Mouse (Mus musculus) stomach, embryonic 16.5 days (tissue): ENCODE data around the gene Ccdc51. TPM values are rescaled to one million over a fixed set of nuclear protein-coding genes. Genes with fewer than 3 reads are reported as not detected.
"Not testable (repeated sequence)": the region's sequence is repeated elsewhere in the genome, so short reads cannot be mapped to it uniquely, and the experiment has no call there.

Experiments used
- ATAC-seq: fragments of 200-750 bp; cut with Nextera tagmentation; 2 replicates; pipeline ENCODE4 v1.8.0; 2017; ENCODE audit warnings: moderate number of reproducible peaks, moderate TSS enrichment; ENCODE audit not compliant: insufficient read depth, low FRiP score
- H3K27ac ChIP-seq: fragments of 300-500 bp; sonication (generic); 2 replicates; pipeline ENCODE4 v1.5.1; 2014; ENCODE audit warnings: low read length
- H3K27me3 ChIP-seq: fragments of 300-500 bp; sonication (generic); 2 replicates; pipeline ENCODE4 v1.6.1; 2014; ENCODE audit warnings: low read length, control low read depth, mixed read lengths; ENCODE audit not compliant: control insufficient read depth, insufficient read depth
- H3K36me3 ChIP-seq: fragments of 300-500 bp; sonication (generic); 2 replicates; pipeline ENCODE4 v1.6.1; 2014; ENCODE audit warnings: low read length; ENCODE audit not compliant: control insufficient read depth, insufficient read depth
- H3K4me1 ChIP-seq: fragments of 300-500 bp; sonication (generic); 2 replicates; pipeline ENCODE4 v1.6.1; 2014; ENCODE audit warnings: low read length, control low read depth, mixed read lengths; ENCODE audit not compliant: control insufficient read depth, insufficient read depth
- H3K4me2 ChIP-seq: fragments of 300-500 bp; sonication (generic); 2 replicates; pipeline ENCODE4 v1.6.1; 2014; ENCODE audit warnings: low read depth, low read length, mixed read lengths
- H3K4me3 ChIP-seq: fragments of 300-500 bp; sonication (generic); replicated peaks from 2 replicates; pipeline ENCODE4 v1.5.1; 2014; ENCODE audit warnings: mild to moderate bottlenecking, low read length
- H3K9ac ChIP-seq: fragments of 300-500 bp; sonication (generic); 2 replicates; pipeline ENCODE4 v1.6.1; 2014; ENCODE audit warnings: low read length
- H3K9me3 ChIP-seq: fragments of 300-500 bp; sonication (generic); replicated peaks from 2 replicates; pipeline ENCODE4 v1.6.1; 2016; ENCODE audit warnings: low read length, control low read depth; ENCODE audit not compliant: control insufficient read depth
- WGBS: fragments of 180-500 bp; shearing (Covaris S2); extraction: QIAGEN DNeasy Blood & Tissue Kit; methylation state at CpG from one replicate; pipeline ENCODE4 v1.1.7; 2014; 5-methylcytosine and 5-hydroxymethylcytosine counted together
- polyA plus RNA-seq: library from polyadenylated mRNA; unstranded; fragments of >200 nt; fragmentation: Nextera tagmentation; extraction: Ambion mirVana; gene quantifications from 2 replicates; pipeline ENCODE4 v1.2.1, GENCODE M21; 2015

The Ccdc51 gene
- polyA plus RNA-seq, 1 experiment from 2014 or later, result 15.8 TPM

GRCm38 (mm10) chr9:109130076-109130475 lies 47.8 kb downstream of the Ccdc51 start:
- Histone ChIP-seq H3K4me3 (no peak overlapping the region), H3K9ac (no peak overlapping the region), H3K9me3 (no peaks in the 10 kb centered on the region), H3K4me2 (no peak overlapping the region), H3K27ac (no peak overlapping the region), H3K4me1 (no peaks in the 10 kb centered on the region), H3K36me3 (no peaks in the 10 kb centered on the region), H3K27me3 (no peaks in the 10 kb centered on the region)
- ATAC-seq, result no peak
- 88% methylated on average over 5 of the region's 5 CpGs for WGBS

GRCm38 (mm10) chr9:109140414-109140813 lies 58.1 kb downstream of the Ccdc51 start:
- not testable (repeated sequence) for H3K9ac ChIP-seq, H3K27ac ChIP-seq, H3K4me1 ChIP-seq, ATAC-seq, H3K4me3 ChIP-seq, H3K4me2 ChIP-seq, H3K36me3 ChIP-seq, H3K9me3 ChIP-seq, H3K27me3 ChIP-seq
- 67% methylated on average over 4 of the region's 4 CpGs for WGBS

Other genes with a start within 250 kb of the Ccdc51 start
- 15.5 and 16.1 TPM in 2 replicates for gene Slc26a6, start 229.2 kb upstream of the Ccdc51 start, polyA plus RNA-seq
- gene Tmem89, start 167.9 kb upstream of the Ccdc51 start, polyA plus RNA-seq, result 0.27 TPM in 1 of 2 replicates, not detected in the other
- 482 and 516 TPM in 2 replicates for gene Uqcrc1, start 145.9 kb upstream of the Ccdc51 start, polyA plus RNA-seq
- gene Col7a1, start 128.9 kb upstream of the Ccdc51 start, polyA plus RNA-seq, result 6.0 and 8.5 TPM in 2 replicates
- gene Ucn2, start 96.5 kb upstream of the Ccdc51 start, polyA plus RNA-seq, result 0.31 and 0.40 TPM in 2 replicates
- 10.2 and 11.2 TPM in 2 replicates for gene Pfkfb4, start 90.7 kb upstream of the Ccdc51 start, polyA plus RNA-seq
- gene Shisa5, start 43.9 kb upstream of the Ccdc51 start, polyA plus RNA-seq, result 132 and 161 TPM in 2 replicates
- gene Trex1, start 22.8 kb upstream of the Ccdc51 start, polyA plus RNA-seq, result 13.7 and 15.7 TPM in 2 replicates
- 23.1 and 23.4 TPM in 2 replicates for gene Atrip, start 8.4 kb upstream of the Ccdc51 start, polyA plus RNA-seq
- gene Tma7, start 94 bp downstream of the Ccdc51 start, polyA plus RNA-seq, result 495 and 585 TPM in 2 replicates
- 15.4 and 15.6 TPM in 2 replicates for gene Plxnb1, start 12.9 kb downstream of the Ccdc51 start, polyA plus RNA-seq
- gene Fbxw21, start 79.5 kb downstream of the Ccdc51 start, polyA plus RNA-seq, result not detected in 2 replicates
- gene Fbxw13, start 113.5 kb downstream of the Ccdc51 start, polyA plus RNA-seq, result 0.17 TPM in 1 of 2 replicates, not detected in the other
- not detected in 2 replicates for gene Fbxw20, start 152.3 kb downstream of the Ccdc51 start, polyA plus RNA-seq
- gene Fbxw14, start 205.2 kb downstream of the Ccdc51 start, polyA plus RNA-seq, result not detected in 2 replicates